Mouse (Mus musculus) bone marrow macrophage, adult 2 months (primary cell): Measurements from ENCODE around the gene Lrrc58.

Experiments
- CTCF ChIP-seq: IDR thresholded peaks from 2 replicates; pipeline ENCODE4 v1.5.1; 2012; ENCODE audit warnings: low read depth, mild to moderate bottlenecking, low read length, moderate library complexity
- POLR2A ChIP-seq: IDR thresholded peaks from 2 replicates; pipeline ENCODE4 v1.6.1; 2012; ENCODE audit warnings: mild to moderate bottlenecking, low read depth, low read length, borderline replicate concordance

DNA sequence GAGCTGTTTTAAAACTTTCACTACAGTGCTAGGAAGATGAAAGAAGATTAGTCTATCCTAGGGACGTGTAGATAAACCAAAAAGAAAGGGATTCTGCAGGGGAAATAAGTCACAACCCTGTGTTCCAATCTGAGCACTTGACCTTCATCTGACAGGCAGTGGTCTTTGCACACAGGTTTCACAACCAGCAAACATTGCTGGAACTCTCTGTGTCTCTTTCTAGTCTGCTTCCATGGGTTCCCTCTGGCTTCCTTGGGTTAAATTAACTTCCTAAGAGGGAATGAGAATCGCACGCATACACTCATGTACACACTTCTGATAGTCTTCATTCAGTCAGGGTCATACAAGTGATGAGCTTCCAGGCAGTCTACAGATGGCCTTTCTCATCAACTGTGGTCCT lies 4.3 kb upstream of the Lrrc58 start:
- no peak for TF ChIP-seq CTCF
- TF ChIP-seq POLR2A: no peak
